Mouse (Mus musculus) CH12.LX (cell line): ENCODE measurements around the gene Dbi. TPM values are rescaled to one million over a fixed set of nuclear protein-coding genes. Genes with fewer than 3 reads are reported as not detected.

Experiments used
- DNase-seq: peaks from one replicate; pipeline ENCODE4 v3.0.0-alpha.2; 2013; ENCODE audit errors: extremely low read depth
- H3K27ac ChIP-seq: 2 replicates; pipeline ENCODE4 v1.5.1; 2012; ENCODE audit warnings: low read depth, mild to moderate bottlenecking, control low read depth, moderate library complexity; ENCODE audit not compliant: insufficient read depth
- H3K27me3 ChIP-seq: replicated peaks from 2 replicates; pipeline ENCODE3; 2012; ENCODE audit warnings: inconsistent platforms
- H3K36me3 ChIP-seq, 2 experiments: replicated peaks in 1 of 2; 2 replicates each; pipeline versions ENCODE3 to v1.6.1; 2012; ENCODE audit warnings: inconsistent platforms in 1 of 2, low read length in 1 of 2, mild to moderate bottlenecking in 1 of 2, mixed read lengths in 1 of 2, moderate library complexity in 1 of 2; ENCODE audit not compliant: control insufficient read depth in 1 of 2, insufficient read depth in 1 of 2
- H3K4me1 ChIP-seq, 2 experiments: 2 replicates each; pipeline ENCODE4 v1.6.1; 2012; ENCODE audit warnings: inconsistent platforms in 1 of 2, moderate library complexity in 1 of 2; ENCODE audit not compliant: insufficient read depth in 2 of 2, control insufficient read depth in 1 of 2
- H3K4me2 ChIP-seq: 2 replicates; pipeline ENCODE4 v1.6.1; 2012; ENCODE audit warnings: low read depth, mild to moderate bottlenecking, control low read depth; ENCODE audit not compliant: poor library complexity, insufficient read depth, severe bottlenecking
- H3K4me3 ChIP-seq, 3 experiments: fragments of 150-350 bp in 1 of 3; sonication (generic) in 1 of 3; replicated peaks in 1 of 3; 2 replicates each; pipeline versions ENCODE3 to v1.5.1; 2011 to 2012; ENCODE audit warnings: low read depth in 2 of 3, low read length in 2 of 3, mild to moderate bottlenecking in 2 of 3, moderate library complexity in 2 of 3, control low read depth in 1 of 3, improper control_type of control experiment in 1 of 3, inconsistent platforms in 1 of 3, mixed read lengths in 1 of 3; ENCODE audit not compliant: poor library complexity in 1 of 3
- H3K79me2 ChIP-seq: replicated peaks from 2 replicates; pipeline ENCODE4 v1.6.1; 2012; ENCODE audit warnings: mild to moderate bottlenecking, moderate library complexity; ENCODE audit not compliant: control insufficient read depth, poor library complexity, insufficient read depth, severe bottlenecking; ENCODE audit errors: extremely low read depth
- H3K9ac ChIP-seq: 2 replicates; pipeline ENCODE4 v1.6.1; 2012; ENCODE audit warnings: low read depth, mild to moderate bottlenecking, control low read depth, moderate library complexity; ENCODE audit not compliant: insufficient read depth
- H3K9me3 ChIP-seq: replicated peaks from 2 replicates; pipeline ENCODE3; 2012; ENCODE audit warnings: low read length, inconsistent platforms, mixed read lengths
- E2F4 ChIP-seq: IDR thresholded peaks from 2 replicates; pipeline ENCODE4 v1.6.1; 2011; ENCODE audit warnings: low read depth, low read length, improper control_type of control experiment; ENCODE audit not compliant: insufficient replicate concordance
- ELF1 ChIP-seq: IDR thresholded peaks from 2 replicates; pipeline ENCODE4 v1.6.1; 2014; ENCODE audit warnings: low read depth, mild to moderate bottlenecking, inconsistent platforms, low read length, improper control_type of control experiment
- EP300 ChIP-seq: IDR thresholded peaks from 2 replicates; pipeline ENCODE4 v1.6.1; 2011; ENCODE audit warnings: low read length, improper control_type of control experiment
- ETS1 ChIP-seq: conservative IDR thresholded peaks from 2 replicates; pipeline ENCODE4 v1.6.1; 2012; ENCODE audit warnings: low read depth, mild to moderate bottlenecking, inconsistent platforms, low read length, improper control_type of control experiment, moderate library complexity
- IRF4 ChIP-seq: IDR thresholded peaks from 2 replicates; pipeline ENCODE4 v1.6.1; 2014; ENCODE audit warnings: low read depth, mild to moderate bottlenecking, inconsistent platforms, low read length, improper control_type of control experiment
- JUN ChIP-seq: IDR thresholded peaks from 2 replicates; pipeline ENCODE4 v1.6.1; 2011; ENCODE audit warnings: low read depth, mild to moderate bottlenecking, low read length, improper control_type of control experiment, moderate library complexity; ENCODE audit not compliant: insufficient read depth
- MAFK ChIP-seq: IDR thresholded peaks from 2 replicates; pipeline ENCODE4 v1.6.1; 2011; ENCODE audit warnings: low read length, improper control_type of control experiment; ENCODE audit not compliant: insufficient replicate concordance
- MAX ChIP-seq: IDR thresholded peaks from 2 replicates; pipeline ENCODE4 v1.6.1; 2011; ENCODE audit warnings: low read length, improper control_type of control experiment
- MAZ ChIP-seq: IDR thresholded peaks from 2 replicates; pipeline ENCODE4 v1.6.1; 2012; ENCODE audit warnings: low read depth, mild to moderate bottlenecking, inconsistent platforms, low read length, improper control_type of control experiment, moderate library complexity
- MEF2A ChIP-seq: IDR thresholded peaks from 2 replicates; pipeline ENCODE4 v1.6.1; 2014; ENCODE audit warnings: low read depth, mild to moderate bottlenecking, inconsistent platforms, low read length, improper control_type of control experiment, borderline replicate concordance
- MXI1 ChIP-seq: IDR thresholded peaks from 2 replicates; pipeline ENCODE4 v1.6.1; 2011; ENCODE audit warnings: mild to moderate bottlenecking, low read depth, low read length, improper control_type of control experiment
- MYC ChIP-seq: IDR thresholded peaks from 2 replicates; pipeline ENCODE4 v1.6.1; 2011; ENCODE audit warnings: low read depth, mild to moderate bottlenecking, improper control_type of control experiment, low read length
- NELFE ChIP-seq: IDR thresholded peaks from 2 replicates; pipeline ENCODE4 v1.6.1; 2011; ENCODE audit warnings: low read depth, low read length, improper control_type of control experiment
- NRF1 ChIP-seq: IDR thresholded peaks from 2 replicates; pipeline ENCODE4 v1.6.1; 2014; ENCODE audit warnings: low read depth, mild to moderate bottlenecking, inconsistent platforms, low read length, improper control_type of control experiment, moderate library complexity
- PAX5 ChIP-seq: IDR thresholded peaks from 2 replicates; pipeline ENCODE4 v1.6.1; 2012; ENCODE audit warnings: low read length, inconsistent platforms, mixed read lengths
- RAD21 ChIP-seq: IDR thresholded peaks from 2 replicates; pipeline ENCODE4 v1.6.1; 2011; ENCODE audit warnings: low read depth, mild to moderate bottlenecking, low read length, improper control_type of control experiment, moderate library complexity
- RCOR1 ChIP-seq: conservative IDR thresholded peaks from 2 replicates; pipeline ENCODE4 v1.6.1; 2012; ENCODE audit warnings: low read depth, mild to moderate bottlenecking, inconsistent platforms, low read length, improper control_type of control experiment
- ZMIZ1 ChIP-seq: IDR thresholded peaks from 2 replicates; pipeline ENCODE4 v1.6.1; 2012; ENCODE audit warnings: low read depth, mild to moderate bottlenecking, inconsistent platforms, low read length, improper control_type of control experiment
- dilution Hi-C: fragments of 300-500 bp; cut with MboI; formaldehyde crosslinking; loops from 2 replicates; pipeline ENCODE4 v1.14.3; 2020; ENCODE audit warnings: low sequenced_read_pairs; ENCODE audit not compliant: extremely low pct_unique_long_range_greater_than_20kb, extremely low pct_ligation_motif_present
- in situ Hi-C: fragments of 300-500 bp; cut with MboI; formaldehyde crosslinking; loops from 3 replicates; pipeline ENCODE4 v1.14.3; 2019; ENCODE audit warnings: low sequenced_read_pairs, low pct_ligation_motif_present, low pct_unique_long_range_greater_than_20kb, mixed read lengths
- polyA plus RNA-seq: library from polyadenylated mRNA; unstranded; fragments of >175 nt; gene quantifications from 2 replicates; pipeline ENCODE4 v1.2.1, GENCODE M21; 2012; ENCODE audit warnings: low read depth; ENCODE audit not compliant: insufficient read length
- total RNA-seq, 2 experiments: library from RNA; depleted of rRNA; stranded (reverse); fragments of 300-350 nt in 1 of 2; fragments of >200 nt in 1 of 2; gene quantifications; 2 replicates each; pipeline ENCODE4 v1.2.3; 2012 to 2014

Dbi gene
- total and polyA plus RNA-seq, 3 experiments = 346 to 499 (median 357) TPM

DNA sequence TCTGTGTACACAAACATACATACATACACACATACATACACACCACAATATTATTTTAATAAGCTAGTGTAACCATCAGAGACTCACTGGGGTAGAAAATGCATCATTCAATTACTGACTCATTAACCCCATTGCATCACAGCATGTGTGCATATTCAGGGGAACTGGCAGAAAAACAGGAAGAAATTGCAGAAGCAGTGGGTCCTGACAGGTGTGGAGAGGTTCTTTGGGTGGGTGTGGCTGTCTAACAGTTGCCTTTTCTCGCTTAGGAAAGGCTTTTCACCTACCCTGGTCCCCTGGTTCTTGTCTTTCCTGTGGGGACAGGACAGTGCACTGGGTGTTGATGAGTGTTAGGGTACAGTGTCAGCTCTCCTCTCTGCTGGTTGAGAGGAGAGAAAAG is 41.7 kb upstream of the Dbi start:
- no peak overlapping the region for H3K27ac ChIP-seq
- dilution Hi-C loops = no loop called here
- no peaks in the 10 kb centered on the region for H3K9me3 ChIP-seq
- DNase-seq = peak; percentile 49
- H3K9ac ChIP-seq = no peak overlapping the region
- H3K27me3 ChIP-seq = no peaks in the 10 kb centered on the region
- H3K4me3 ChIP-seq = no peak overlapping the region
- TF ChIP-seq ETS1 = peak; percentile 47
- no peak for TF ChIP-seq ELF1
- TF ChIP-seq RCOR1 = no peak
- peak; percentile 36; the same call in 1 of the 2 replicates for TF ChIP-seq EP300
- TF ChIP-seq, all 38 proteins: peak for 2
- Histone ChIP-seq H3K4me1 (peaks cover 0 to 14% of the 10 kb centered on the region in 2 experiments; a peak in 2 of 4 replicates), H3K4me2 (no peak overlapping the region), H3K36me3 (peaks cover 0 to 9% of the 10 kb centered on the region in 2 experiments), H3K79me2 (no peaks in the 10 kb centered on the region)
- in situ Hi-C loops = no loop called here

GRCm38 (mm10) chr1:120161502-120161901 is 40.6 kb upstream of the Dbi start:
- Histone ChIP-seq H3K36me3 (peaks cover 0 to 8% of the 10 kb centered on the region in 2 experiments), H3K4me3 (no peak overlapping the region), H3K27me3 (no peaks in the 10 kb centered on the region), H3K27ac (no peak overlapping the region), H3K4me1 (peaks cover 0 to 14% of the 10 kb centered on the region in 2 experiments; a peak in 2 of 4 replicates), H3K9ac (no peak overlapping the region), H3K9me3 (no peaks in the 10 kb centered on the region), H3K4me2 (no peak overlapping the region), H3K79me2 (no peaks in the 10 kb centered on the region)
- TF ChIP-seq ZMIZ1 = no peak
- no peak for TF ChIP-seq MAZ
- TF ChIP-seq MYC = no peak
- TF ChIP-seq MAFK = no peak
- TF ChIP-seq RAD21 = no peak
- no peak for TF ChIP-seq MXI1
- no peak for TF ChIP-seq NRF1
- no peak for TF ChIP-seq MAX
- TF ChIP-seq ELF1 = no peak
- TF ChIP-seq JUN = no peak
- no peak for TF ChIP-seq NELFE
- no peak for TF ChIP-seq IRF4
- TF ChIP-seq MEF2A = no peak
- TF ChIP-seq PAX5 = no peak
- no peak for TF ChIP-seq E2F4
- no peak for TF ChIP-seq RCOR1
- in situ Hi-C loops = no loop called here
- dilution Hi-C loops = no loop called here
- DNase-seq = no peak
